In the genomic region with DNA sequence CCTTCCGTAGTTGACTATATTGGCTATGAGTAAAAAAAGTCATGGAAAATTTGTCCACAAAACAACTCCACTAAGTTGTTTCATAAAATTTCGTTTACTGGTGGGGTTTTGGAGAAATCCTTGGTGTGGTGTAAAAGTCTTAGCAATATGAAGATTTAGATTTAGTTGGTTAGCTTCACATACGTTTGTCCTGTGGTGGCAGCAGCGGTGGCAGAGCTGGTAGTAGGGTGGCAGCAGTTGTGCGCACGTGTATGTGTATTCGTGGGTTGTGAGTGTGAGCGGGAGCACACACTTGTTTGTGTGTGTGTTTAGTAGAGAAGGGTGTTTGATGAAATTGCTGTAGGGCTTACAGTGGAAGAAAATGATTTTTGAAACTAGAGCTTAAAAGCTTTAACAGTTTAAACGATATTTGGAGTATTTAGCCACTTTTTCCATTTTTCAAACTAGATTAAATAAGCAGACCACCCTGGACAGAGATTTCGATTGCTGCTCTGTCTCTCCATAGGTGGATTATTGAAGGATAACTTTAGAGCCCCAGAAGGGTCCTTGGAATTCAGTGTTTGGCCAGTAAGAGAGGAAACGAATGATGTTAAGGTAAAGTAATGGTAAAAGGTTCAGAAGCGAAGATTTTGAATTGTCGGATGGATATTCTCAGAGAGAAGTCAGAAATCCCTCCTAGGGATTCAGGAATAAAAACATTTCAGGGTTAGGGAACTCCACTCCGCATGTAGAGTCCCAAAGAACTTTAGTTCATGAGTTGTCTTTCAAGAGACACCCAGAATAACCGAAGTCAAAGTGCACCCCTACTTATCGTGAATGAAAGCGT, we compare ENCODE assay signal across 17 mouse cellular contexts. TPM values are rescaled to one million over a fixed set of nuclear protein-coding genes. Genes with fewer than 3 reads are reported as not detected.
"Had no signal": no experiment of that assay in that cellular context is flagged by ENCODE, and none has a peak within 500 bp of the region (broad histone marks: within the 10 kb centered on the region; RNA-seq: fewer than 3 reads in every experiment).

No protein-coding gene starts in this region.

- H3K4me3 ChIP-seq: kidney, embryonic 15.5 days; left cerebral cortex, adult 2 months; limb, embryonic 12.5 days; midbrain, embryonic 10.5 days; myocyte; neural tube, embryonic 15.5 days had no signal

- H3K4me2 ChIP-seq: kidney, embryonic 15.5 days; limb, embryonic 12.5 days; neural tube, embryonic 15.5 days had no signal

- H3K27ac ChIP-seq: kidney, embryonic 15.5 days; left cerebral cortex, adult 2 months; limb, embryonic 12.5 days; liver, embryonic 14.5 days; midbrain, embryonic 10.5 days; neural tube, embryonic 15.5 days had no signal

- DNase-seq: kidney, adult 2 months; kidney, postnatal 14 days; liver; lung, adult 18-20 months; lung, postnatal 4 days; right cerebral cortex, postnatal 4 days; spleen, adult 18-20 months; thymus, adult 18-20 months; thymus, postnatal 14 days had no signal

- H3K9ac ChIP-seq: kidney, embryonic 15.5 days; limb, embryonic 12.5 days; liver, embryonic 14.5 days; neural tube, embryonic 15.5 days had no signal

- H3K4me1 ChIP-seq: kidney, embryonic 15.5 days had no signal

- H3K36me3 ChIP-seq: kidney, embryonic 15.5 days; limb, embryonic 12.5 days; midbrain, embryonic 10.5 days; neural tube, embryonic 15.5 days had no signal

- ATAC-seq: lung, postnatal 0 days had no signal

- H3K9me3 ChIP-seq: kidney, embryonic 15.5 days; limb, embryonic 12.5 days; midbrain, embryonic 10.5 days; neural tube, embryonic 15.5 days had no signal

RNA-seq across cellular contexts. Expression of gene Gpr1, which starts 45.8 kb away (rescaled TPM):
- polyA plus RNA-seq: liver, embryonic 14.5 days had no signal
